Mouse (Mus musculus): ENCODE measurements around the gene Eapp.

- TF ChIP-seq CTCF (IDR thresholded peaks at IDR 0.05; ENCODE audit: extremely low read depth, insufficient read depth, insufficient read length, insufficient replicate concordance) (no peak), POLR2A (IDR thresholded peaks at IDR 0.05; ENCODE audit: low read depth, low read length) (no peak)
Observed at GRCm38 (mm10) chr12:54643320-54643892, 52.3 kb downstream of the Eapp start.

All from spleen, adult 2 months (tissue).